Mouse (Mus musculus): ENCODE results near the gene Tmem254c. TPM values are rescaled to one million over a fixed set of nuclear protein-coding genes. Genes with fewer than 3 reads are reported as not detected.

Tmem254c gene
- 22.3 and 40.9 TPM in 2 replicates for polyA plus RNA-seq (2021; fragmentation: Nextera tagmentation)
- long read RNA-seq, experiment 1, transcript Tmem254c-201 (4 exons, 1,066 nt), result minor isoform, 5 of 49 reads
- long read RNA-seq, experiment 1, transcript Tmem254c-202 (4 exons, 1,211 nt), result major isoform, 44 of 49 reads
- long read RNA-seq, experiment 1, partial matches to known transcripts, result 0 of 49 reads
- long read RNA-seq, experiment 1, other reads (novel, unspliced or antisense), result 0 of 49 reads
- long read RNA-seq, experiment 2, transcript Tmem254c-201 (4 exons, 1,066 nt), result minor isoform, 8 of 54 reads
- long read RNA-seq, experiment 2, transcript Tmem254c-202 (4 exons, 1,211 nt), result major isoform, 42 of 54 reads
- long read RNA-seq, experiment 2, partial matches to known transcripts, result 1 of 54 reads
- long read RNA-seq, experiment 2, other reads (novel, unspliced or antisense), result 3 of 54 reads

DNA sequence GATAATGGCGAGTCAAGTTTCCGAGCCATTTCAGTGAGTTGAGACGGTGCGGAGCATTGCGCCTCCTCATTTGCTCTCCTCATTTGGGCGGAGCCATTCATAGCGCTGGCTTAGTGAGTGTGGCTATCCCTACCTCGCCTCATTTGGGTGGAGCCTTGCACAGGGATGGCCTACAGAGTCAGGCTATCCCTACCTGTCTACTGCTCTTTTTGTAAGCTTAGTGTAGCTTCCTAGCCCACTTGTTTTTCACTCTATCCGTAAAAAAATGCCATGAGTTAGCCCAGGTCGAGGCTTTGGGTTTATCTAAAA lies at the start of gene Tmem254c:
Gene Tmem254c, minus strand, starts transcription at position 31 of the 309 bp plus-strand sequence.

DNA sequence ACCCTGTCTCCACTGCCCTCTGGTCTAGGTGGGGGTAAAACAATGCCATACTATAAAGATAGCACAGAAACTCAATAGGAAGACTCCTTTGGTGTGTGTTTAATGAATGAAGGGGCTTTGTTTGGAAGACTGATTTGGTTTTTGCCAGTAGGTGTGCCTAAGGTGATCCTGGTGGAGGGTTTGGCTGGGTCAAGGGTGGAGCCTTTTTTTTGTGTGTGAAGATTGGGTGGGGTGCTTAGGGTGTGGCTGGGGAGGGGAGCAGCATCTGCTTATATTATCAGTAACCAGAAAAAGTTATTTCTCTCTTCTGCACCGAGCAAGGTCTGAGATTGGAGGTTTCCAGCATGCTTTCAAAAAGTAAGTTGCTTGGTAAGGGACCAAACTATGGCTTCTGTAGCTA lies 14.8 kb upstream of the Tmem254c start, which contains the start of gene Cphx3:
Gene Cphx3, plus strand, starts transcription at position 301 of the 400 bp plus-strand sequence.

DNA sequence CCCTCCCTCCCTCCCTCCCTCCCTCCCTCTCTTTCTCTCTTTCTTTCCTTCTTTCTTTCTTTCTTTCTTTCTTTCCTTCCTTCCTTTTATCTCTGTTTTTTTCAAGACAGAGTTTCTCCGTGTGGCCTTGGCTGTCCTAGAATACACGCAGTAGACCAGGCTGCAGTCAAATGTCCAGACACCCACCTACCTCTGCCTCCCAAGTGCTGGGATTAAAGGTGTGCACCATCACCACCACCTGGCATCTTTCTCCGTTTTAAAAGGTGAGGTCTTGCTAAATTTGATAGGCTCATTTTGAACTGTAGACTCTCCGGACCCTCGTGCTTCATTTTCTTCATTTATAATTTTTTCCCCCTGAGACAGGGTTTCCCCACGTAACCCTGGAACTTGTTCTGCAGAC lies 14.1 kb upstream of the Tmem254c start, which contains the start of gene Cphx2:
Gene Cphx2, plus strand, starts transcription at position 301 of the 400 bp plus-strand sequence.

DNA sequence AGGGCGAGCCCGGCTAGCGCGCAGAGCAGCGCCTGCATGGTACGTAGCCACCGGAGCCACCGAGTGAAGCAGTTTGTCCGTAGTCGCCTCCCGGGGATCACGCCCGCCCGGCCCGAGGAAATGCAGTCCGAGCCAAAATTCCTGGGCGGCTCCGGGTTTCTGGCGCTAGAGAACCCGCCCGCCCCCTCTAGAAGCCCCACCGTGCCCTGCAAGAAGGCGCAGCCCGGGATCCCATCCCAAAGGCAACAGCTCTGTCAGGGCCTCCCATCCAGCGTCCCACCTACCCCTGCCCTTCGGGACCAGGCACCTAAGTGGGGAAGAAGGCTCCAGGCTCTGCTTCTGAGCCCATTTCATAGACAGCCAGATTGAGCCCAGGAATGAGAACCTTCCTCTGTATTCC lies 24.5 kb downstream of the Tmem254c start, which contains the start of gene Gm9780:
Gene Gm9780, minus strand, starts transcription at position 101 of the 400 bp plus-strand sequence.

Other genes starting within 250 kb of the Tmem254c start
- gene Anxa11, start 225.2 kb downstream of the Tmem254c start, polyA plus RNA-seq (2021; fragmentation: Nextera tagmentation), result 4.9 and 16.9 TPM in 2 replicates
- gene Plac9a, start 164.3 kb downstream of the Tmem254c start, polyA plus RNA-seq (2021; fragmentation: Nextera tagmentation), result 0.72 and 1.8 TPM in 2 replicates
- 5.0 and 10.0 TPM in 2 replicates for gene Tmem254a, start 139.7 kb downstream of the Tmem254c start, polyA plus RNA-seq (2021; fragmentation: Nextera tagmentation)
- gene Cphx1, start 129.1 kb downstream of the Tmem254c start, polyA plus RNA-seq (2021; fragmentation: Nextera tagmentation), result not detected in 2 replicates
- 0.25 and 0.36 TPM in 2 replicates for gene Duxbl1, start 88.8 kb downstream of the Tmem254c start, polyA plus RNA-seq (2021; fragmentation: Nextera tagmentation)
- gene Gm9780, start 24.6 kb downstream of the Tmem254c start, polyA plus RNA-seq (2021; fragmentation: Nextera tagmentation), result 33.2 and 42.7 TPM in 2 replicates
- not detected in 2 replicates for gene Cphx2, start 14.2 kb upstream of the Tmem254c start, polyA plus RNA-seq (2021; fragmentation: Nextera tagmentation)
- not detected in 2 replicates for gene Cphx3, start 14.9 kb upstream of the Tmem254c start, polyA plus RNA-seq (2021; fragmentation: Nextera tagmentation)
- 0.08 and 0.28 TPM in 2 replicates for gene Duxbl2, start 51.0 kb upstream of the Tmem254c start, polyA plus RNA-seq (2021; fragmentation: Nextera tagmentation)
- 48.8 and 55.9 TPM in 2 replicates for gene Plac9b, start 115.1 kb upstream of the Tmem254c start, polyA plus RNA-seq (2021; fragmentation: Nextera tagmentation)
- gene Tmem254b, start 139.7 kb upstream of the Tmem254c start, polyA plus RNA-seq (2021; fragmentation: Nextera tagmentation), result 40.6 and 60.0 TPM in 2 replicates
- 0.08 TPM in 1 of 2 replicates, not detected in the other for gene Duxbl3, start 190.6 kb upstream of the Tmem254c start, polyA plus RNA-seq (2021; fragmentation: Nextera tagmentation)

All from left cerebral cortex, adult 6 months (tissue).